Mouse (Mus musculus) MEL (cell line): ENCODE measurements around the gene Ror1.

Source experiments
- CHD1 ChIP-seq: IDR thresholded peaks from 2 replicates; pipeline ENCODE4 v1.6.1; 2012; ENCODE audit warnings: low read depth, mild to moderate bottlenecking, inconsistent platforms, low read length, improper control_type of control experiment
- CTCF ChIP-seq, 3 experiments: IDR thresholded peaks in 2 of 3; conservative IDR thresholded peaks in 1 of 3; 2 replicates each; pipeline ENCODE4 v1.5.1; 2011 to 2012; ENCODE audit warnings: low read length in 3 of 3, low read depth in 2 of 3, mild to moderate bottlenecking in 2 of 3, improper control_type of control experiment in 1 of 3, inconsistent platforms in 1 of 3, mixed read lengths in 1 of 3, moderate library complexity in 1 of 3; ENCODE audit not compliant: control insufficient read depth in 1 of 3, insufficient read depth in 1 of 3, poor library complexity in 1 of 3, severe bottlenecking in 1 of 3
- E2F4 ChIP-seq: IDR thresholded peaks from 2 replicates; pipeline ENCODE4 v1.6.1; 2011; ENCODE audit warnings: low read depth, low read length, improper control_type of control experiment, borderline replicate concordance
- GATA1 ChIP-seq: IDR thresholded peaks from 2 replicates; pipeline ENCODE4 v1.6.1; 2011; ENCODE audit warnings: low read depth, low read length, improper control_type of control experiment
- POLR2A ChIP-seq, 2 experiments: IDR thresholded peaks; 2 replicates each; pipeline ENCODE4 v1.6.1; 2011 to 2012; ENCODE audit warnings: low read length in 2 of 2, mild to moderate bottlenecking in 2 of 2, control low read depth in 1 of 2, improper control_type of control experiment in 1 of 2, low read depth in 1 of 2, moderate library complexity in 1 of 2; ENCODE audit not compliant: control insufficient read depth in 1 of 2, insufficient read depth in 1 of 2, poor library complexity in 1 of 2
- SMC3 ChIP-seq: IDR thresholded peaks from 2 replicates; pipeline ENCODE4 v1.6.1; 2011; ENCODE audit warnings: low read depth, low read length, improper control_type of control experiment
- TBP ChIP-seq: IDR thresholded peaks from 2 replicates; pipeline ENCODE4 v1.8.0; 2011; ENCODE audit warnings: low read depth, low read length, improper control_type of control experiment
- ZC3H11A ChIP-seq: IDR thresholded peaks from 2 replicates; pipeline ENCODE4 v1.6.1; 2012; ENCODE audit warnings: low read depth, mild to moderate bottlenecking, inconsistent platforms, low read length, improper control_type of control experiment
- ZNF384 ChIP-seq: IDR thresholded peaks from 2 replicates; pipeline ENCODE4 v1.6.1; 2012; ENCODE audit warnings: low read depth, mild to moderate bottlenecking, inconsistent platforms, low read length, improper control_type of control experiment

DNA sequence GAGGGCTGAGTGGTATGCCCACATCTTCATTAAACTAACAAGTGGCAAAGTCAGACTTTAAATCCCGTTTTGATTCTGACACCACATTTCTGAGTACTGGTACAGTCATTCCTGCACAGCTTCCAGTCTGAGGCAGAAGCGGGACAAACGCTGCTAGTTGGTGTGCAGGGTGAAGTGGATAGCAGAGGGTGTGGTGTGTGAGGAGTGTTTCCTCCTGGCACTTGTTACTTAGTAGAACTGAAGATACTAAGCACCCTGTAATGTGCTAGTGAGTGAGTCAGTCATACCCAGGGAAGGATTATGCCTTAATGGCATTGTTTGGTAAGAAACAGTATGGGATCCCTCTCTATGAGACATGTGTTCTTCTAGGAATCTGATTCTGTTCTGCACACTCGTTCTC is 115.7 kb downstream of the Ror1 start:
- TF ChIP-seq ZNF384 (no peak), SMC3 (no peak), ZC3H11A (no peak), GATA1 (no peak), CTCF (IDR thresholded peaks at IDR 0.05 in 2 of 3, conservative IDR thresholded peaks at IDR 0.05 in 1 of 3; ENCODE audit: control insufficient read depth in 1 of 3, insufficient read depth in 1 of 3, low read depth in 2 of 3, low read length in 3 of 3, poor library complexity in 1 of 3, severe bottlenecking in 1 of 3) (no peak), CHD1 (no peak), TBP (no peak), POLR2A (IDR thresholded peaks at IDR 0.05; ENCODE audit: control insufficient read depth in 1 of 2, insufficient read depth in 1 of 2, low read depth in 1 of 2, low read length in 2 of 2, poor library complexity in 1 of 2) (no peak), E2F4 (no peak)
